Mouse (Mus musculus): Measurements from ENCODE around the gene Dlg2.

DNA sequence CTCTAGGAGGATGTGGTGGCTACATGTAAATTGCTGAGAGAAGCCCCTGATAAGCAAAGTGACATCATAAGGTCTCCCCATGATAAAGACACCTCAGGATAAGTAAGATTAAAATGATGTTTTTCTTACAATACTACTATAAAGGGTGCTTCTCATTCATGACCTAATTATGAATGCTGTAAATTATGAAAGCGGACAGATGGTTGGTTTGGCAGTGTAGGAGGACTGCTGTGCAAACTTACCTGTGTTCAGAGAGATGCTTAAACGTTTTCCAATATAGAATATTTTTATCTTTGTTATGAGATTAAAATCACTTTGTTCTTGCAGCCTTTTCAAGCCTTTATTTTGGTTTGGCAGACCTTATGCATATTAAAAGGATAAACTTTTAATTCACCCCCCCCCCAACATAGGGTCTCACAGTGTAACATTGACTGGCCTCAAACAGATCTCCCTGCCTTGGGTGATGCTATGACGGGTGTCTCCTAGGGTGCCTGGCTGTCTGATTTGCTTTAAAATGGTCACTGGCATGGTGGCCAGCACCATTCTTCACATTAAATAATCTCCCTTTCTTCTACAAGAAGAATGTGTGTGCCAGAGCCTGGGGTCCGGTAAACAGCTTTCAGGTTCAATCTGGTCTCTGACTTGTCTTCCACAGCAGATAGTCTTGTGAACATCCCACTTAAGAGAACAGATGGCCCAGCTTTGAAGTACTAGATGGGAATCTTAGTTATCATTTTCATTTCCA lies 1529.4 kb downstream of the Dlg2 start:
- TF ChIP-seq CTCF (IDR thresholded peaks at IDR 0.05; ENCODE audit: low read depth, low read length), result no peak
- TF ChIP-seq POLR2A (IDR thresholded peaks at IDR 0.05; ENCODE audit: borderline replicate concordance, low read depth, low read length), result no peak

All from bone marrow macrophage, adult 2 months (primary cell).